Mouse (Mus musculus) retina, adult 2 months (tissue): ENCODE measurements around the gene Mylk.

Source experiments
- DNase-seq: peaks from one replicate; pipeline ENCODE4 v3.0.0-alpha.2; 2012; ENCODE audit warnings: low read depth, low spot score

Gene Mylk

GRCm38 (mm10) chr16:35022242-35023137 lies 277.5 kb downstream of the Mylk start, which contains the start of gene Hacd2:
Hacd2 (plus strand) TSS chr16:35022428.
- peak; percentile 80 for DNase-seq

GRCm38 (mm10) chr16:35023138-35023735 lies 278.2 kb downstream of the Mylk start:
- DNase-seq: no peak

- DNase-seq: no peak
Observed at GRCm38 (mm10) chr16:35024300-35024699, 279.3 kb downstream of the Mylk start.

GRCm38 (mm10) chr16:35025347-35025746 lies 280.3 kb downstream of the Mylk start:
- no peak for DNase-seq

- DNase-seq: no peak
Observed at GRCm38 (mm10) chr16:35033241-35033640, 288.2 kb downstream of the Mylk start.

GRCm38 (mm10) chr16:35033809-35034577 lies 289.0 kb downstream of the Mylk start:
- no peak for DNase-seq

- DNase-seq: no peak
Observed at GRCm38 (mm10) chr16:35034971-35035370, 290.0 kb downstream of the Mylk start.

GRCm38 (mm10) chr16:35036754-35037153 lies 291.7 kb downstream of the Mylk start:
- no peak for DNase-seq

GRCm38 (mm10) chr16:35038343-35039057 lies 293.5 kb downstream of the Mylk start:
- no peak for DNase-seq

- no peak for DNase-seq
Observed at GRCm38 (mm10) chr16:35040154-35040553, 295.1 kb downstream of the Mylk start.

GRCm38 (mm10) chr16:35041001-35041400 lies 296.0 kb downstream of the Mylk start:
- DNase-seq: no peak

- no peak for DNase-seq
Observed at GRCm38 (mm10) chr16:35046081-35046775, 301.2 kb downstream of the Mylk start.

- DNase-seq: no peak
Observed at GRCm38 (mm10) chr16:35047272-35047969, 302.4 kb downstream of the Mylk start.

GRCm38 (mm10) chr16:35051066-35051465 lies 306.1 kb downstream of the Mylk start:
- DNase-seq: no peak
